In genomic region chr7:114020057-114020703, GRCm38 (mm10) we compare ENCODE assay signal across 7 mouse cellular contexts.
DNase-seq lines count a peak whose midpoint lies in the region; ATAC-seq and TF ChIP-seq lines count a peak whose summit lies in the region.

No protein-coding gene starts in this region.

- no peaks in the 10 kb centered on the region for H3K27me3 ChIP-seq in forebrain, embryonic 16.5 days (replicated peaks; ENCODE audit: control insufficient read depth, insufficient read depth, low read length)
- no peaks in the 10 kb centered on the region for H3K27me3 ChIP-seq in kidney, postnatal 0 days (ENCODE audit: insufficient read depth, low read length)
- H3K27me3 ChIP-seq in midbrain, embryonic 11.5 days (ENCODE audit: control insufficient read depth, insufficient read depth, low read length) = no peaks in the 10 kb centered on the region

- ATAC-seq in forebrain, embryonic 16.5 days = peak; percentile 51
- no peak for ATAC-seq in kidney, postnatal 0 days (replicated peaks; ENCODE audit: low FRiP score, low read depth)
- peak; percentile 43 for ATAC-seq in midbrain, embryonic 11.5 days (ENCODE audit: low FRiP score)

- 0 out of 2 replicates have a peak, but pooled peaks cover 7% of the 10 kb centered on the region for H3K4me1 ChIP-seq in forebrain, embryonic 16.5 days (replicated peaks; ENCODE audit: control insufficient read depth, insufficient read depth, low read length)
- no peaks in the 10 kb centered on the region for H3K4me1 ChIP-seq in kidney, postnatal 0 days (replicated peaks; ENCODE audit: insufficient read depth, low read length)
- 0 out of 2 replicates have a peak, but pooled peaks cover 4% of the 10 kb centered on the region for H3K4me1 ChIP-seq in midbrain, embryonic 11.5 days (ENCODE audit: control insufficient read depth, insufficient read depth, low read length)

- H3K4me3 ChIP-seq in forebrain, embryonic 16.5 days (replicated peaks; ENCODE audit: low read length) = peak overlapping the region; percentile 38
- peak overlapping the region; percentile 40 for H3K4me3 ChIP-seq in kidney, postnatal 0 days (replicated peaks; ENCODE audit: low read depth, low read length)
- H3K4me3 ChIP-seq in midbrain, embryonic 11.5 days (ENCODE audit: low read depth, low read length) = peak overlapping the region; percentile 35

- H3K4me2 ChIP-seq in forebrain, embryonic 16.5 days (ENCODE audit: low read length) = peak overlapping the region; percentile 69
- H3K4me2 ChIP-seq in kidney, postnatal 0 days (ENCODE audit: low read length) = peak overlapping the region; percentile 68
- peak overlapping the region; percentile 53 for H3K4me2 ChIP-seq in midbrain, embryonic 11.5 days

- TF ChIP-seq CTCF in kidney, postnatal 0 days (IDR thresholded peaks at IDR 0.05; ENCODE audit: low read depth) = no peak

- H3K9me3 ChIP-seq in forebrain, embryonic 16.5 days (ENCODE audit: control insufficient read depth, low read length) = no peaks in the 10 kb centered on the region
- H3K9me3 ChIP-seq in kidney, postnatal 0 days (replicated peaks; ENCODE audit: low read length) = no peaks in the 10 kb centered on the region
- H3K9me3 ChIP-seq in midbrain, embryonic 11.5 days (ENCODE audit: control insufficient read depth, low read length) = no peaks in the 10 kb centered on the region

- peak; percentile 10 for DNase-seq in thymus, postnatal 14 days
- DNase-seq in thymus, postnatal 36 days = no peak
- no peak for DNase-seq in kidney, postnatal 0 days (ENCODE audit: low spot score)
- DNase-seq in midbrain, embryonic 11.5 days (ENCODE audit: low spot score, missing footprints) = no peak
- DNase-seq in adipocyte (ENCODE audit: low spot score) = no peak
- DNase-seq in adrenal gland, adult 2 months = no peak

- no peak overlapping the region; the same call in 1 of the 2 replicates for H3K9ac ChIP-seq in forebrain, embryonic 16.5 days (replicated peaks; ENCODE audit: low read depth, low read length)
- H3K9ac ChIP-seq in kidney, postnatal 0 days (ENCODE audit: low read depth, low read length) = peak overlapping the region; percentile 46; the same call in 1 of the 2 replicates
- H3K9ac ChIP-seq in midbrain, embryonic 11.5 days (ENCODE audit: low read length) = peak overlapping the region; percentile 41; the same call in 1 of the 2 replicates

- WGBS in forebrain, embryonic 16.5 days = 3% methylated on average over 10 of the region's 11 CpGs
- 5% methylated on average over 11 of the region's 11 CpGs for WGBS in kidney, postnatal 0 days
- 5% methylated on average over 11 of the region's 11 CpGs for WGBS in midbrain, embryonic 11.5 days

- no peaks in the 10 kb centered on the region for H3K36me3 ChIP-seq in forebrain, embryonic 16.5 days (ENCODE audit: control insufficient read depth, insufficient read depth)
- H3K36me3 ChIP-seq in kidney, postnatal 0 days (ENCODE audit: insufficient read depth, low read length) = no peaks in the 10 kb centered on the region
- no peaks in the 10 kb centered on the region for H3K36me3 ChIP-seq in midbrain, embryonic 11.5 days (ENCODE audit: control insufficient read depth, insufficient read depth, low read length)

- peak overlapping the region; percentile 30; the same call in 1 of the 2 replicates for H3K27ac ChIP-seq in forebrain, embryonic 16.5 days (ENCODE audit: low read length)
- H3K27ac ChIP-seq in kidney, postnatal 0 days = no peak overlapping the region
- no peak overlapping the region for H3K27ac ChIP-seq in midbrain, embryonic 11.5 days (ENCODE audit: low read depth, low read length)
